ENCODE assay signal across 20 mouse cellular contexts in genomic region chr16:13607987-13608704, GRCm38 (mm10). TPM values are rescaled to one million over a fixed set of nuclear protein-coding genes. Genes with fewer than 3 reads are reported as not detected.
DNase-seq lines count a peak whose midpoint lies in the region; ATAC-seq lines count a peak whose summit lies in the region.
"Had no signal": no experiment of that assay in that cellular context is flagged by ENCODE, and none has a peak within 500 bp of the region (broad histone marks: within the 10 kb centered on the region; RNA-seq: fewer than 3 reads in every experiment).

No protein-coding gene starts in this region.

- 0 out of 2 replicates have a peak, but pooled peaks cover 3% of the 10 kb centered on the region for H3K4me1 ChIP-seq in embryonic facial prominence, embryonic 14.5 days (ENCODE audit: control insufficient read depth, insufficient read depth, low read length)
- no peaks in the 10 kb centered on the region for H3K4me1 ChIP-seq in embryonic facial prominence, embryonic 10.5 days
- H3K4me1 ChIP-seq in hindbrain, embryonic 13.5 days (replicated peaks) = no peaks in the 10 kb centered on the region
- no peaks in the 10 kb centered on the region for H3K4me1 ChIP-seq in hindbrain, embryonic 12.5 days
- H3K4me1 ChIP-seq in neural tube, embryonic 15.5 days = 0 out of 2 replicates have a peak, but pooled peaks cover 5% of the 10 kb centered on the region
- H3K4me1 ChIP-seq: limb, embryonic 12.5 days had no signal

- H3K27ac ChIP-seq in embryonic facial prominence, embryonic 14.5 days (replicated peaks; ENCODE audit: low read depth, low read length) = no peak overlapping the region
- no peak overlapping the region for H3K27ac ChIP-seq in embryonic facial prominence, embryonic 10.5 days (replicated peaks)
- H3K27ac ChIP-seq in hindbrain, embryonic 13.5 days = no peak overlapping the region
- H3K27ac ChIP-seq in hindbrain, embryonic 12.5 days = no peak overlapping the region
- H3K27ac ChIP-seq in neural tube, embryonic 15.5 days (replicated peaks) = peak overlapping the region; percentile 19; the same call in 1 of the 2 replicates
- H3K27ac ChIP-seq: heart, adult 2 months; kidney, embryonic 15.5 days; limb, embryonic 12.5 days had no signal

- H3K9ac ChIP-seq in embryonic facial prominence, embryonic 14.5 days (ENCODE audit: low read depth, low read length) = no peak overlapping the region
- H3K9ac ChIP-seq in hindbrain, embryonic 13.5 days = no peak overlapping the region
- H3K9ac ChIP-seq in hindbrain, embryonic 12.5 days = no peak overlapping the region
- H3K9ac ChIP-seq in neural tube, embryonic 15.5 days (replicated peaks) = no peak overlapping the region
- H3K9ac ChIP-seq: kidney, embryonic 15.5 days; limb, embryonic 12.5 days had no signal

- peak; percentile 8 for DNase-seq in embryonic facial prominence, embryonic 14.5 days (ENCODE audit: low spot score)
- DNase-seq in embryonic facial prominence, embryonic 10.5 days (ENCODE audit: low spot score) = no peak
- peak; percentile 27 for DNase-seq in MN1 (ENCODE audit: low spot score)
- no peak for DNase-seq in kidney, postnatal 14 days
- DNase-seq: adrenal gland, postnatal 14 days; cerebellum, adult 9-10 months; gastrocnemius, postnatal 14 days; heart, adult 2 months; kidney, adult 11 months; kidney, postnatal 4 days; lung, adult 18-20 months; lung, postnatal 14 days; midbrain, embryonic 14.5 days had no signal

- no peaks in the 10 kb centered on the region for H3K9me3 ChIP-seq in embryonic facial prominence, embryonic 14.5 days (ENCODE audit: control insufficient read depth, low read length)
- no peaks in the 10 kb centered on the region for H3K9me3 ChIP-seq in embryonic facial prominence, embryonic 10.5 days
- H3K9me3 ChIP-seq in hindbrain, embryonic 13.5 days = no peaks in the 10 kb centered on the region
- H3K9me3 ChIP-seq in hindbrain, embryonic 12.5 days (replicated peaks) = no peaks in the 10 kb centered on the region
- no peaks in the 10 kb centered on the region for H3K9me3 ChIP-seq in neural tube, embryonic 15.5 days (replicated peaks)
- H3K9me3 ChIP-seq: kidney, embryonic 15.5 days; limb, embryonic 12.5 days had no signal

- WGBS in embryonic facial prominence, embryonic 14.5 days = 76% methylated on average over 4 of the region's 4 CpGs
- WGBS in embryonic facial prominence, embryonic 10.5 days = 70% methylated on average over 4 of the region's 4 CpGs
- WGBS in hindbrain, embryonic 13.5 days = 66% methylated on average over 4 of the region's 4 CpGs
- 77% methylated on average over 4 of the region's 4 CpGs for whole genome bisulfite sequencing in hindbrain, embryonic 12.5 days
- 43% methylated on average over 4 of the region's 4 CpGs for WGBS in neural tube, embryonic 15.5 days

- ATAC-seq in embryonic facial prominence, embryonic 14.5 days (ENCODE audit: low read depth) = no peak
- peak; percentile 52; the same call in 1 of the 2 replicates for ATAC-seq in hindbrain, embryonic 13.5 days (ENCODE audit: low FRiP score)
- no peak for ATAC-seq in hindbrain, embryonic 12.5 days (ENCODE audit: low FRiP score)
- ATAC-seq in neural tube, embryonic 15.5 days (ENCODE audit: low FRiP score) = peak; percentile 83

- H3K4me2 ChIP-seq in embryonic facial prominence, embryonic 14.5 days (ENCODE audit: low read depth, low read length) = no peak overlapping the region
- H3K4me2 ChIP-seq in hindbrain, embryonic 13.5 days = no peak overlapping the region
- H3K4me2 ChIP-seq in hindbrain, embryonic 12.5 days (replicated peaks) = no peak overlapping the region
- no peak overlapping the region for H3K4me2 ChIP-seq in neural tube, embryonic 15.5 days
- H3K4me2 ChIP-seq: kidney, embryonic 15.5 days; limb, embryonic 12.5 days; liver, embryonic 11.5 days had no signal

- H3K36me3 ChIP-seq in embryonic facial prominence, embryonic 14.5 days (ENCODE audit: control insufficient read depth, insufficient read depth, low read length) = peaks cover 14% of the 10 kb centered on the region
- peaks cover 35% of the 10 kb centered on the region for H3K36me3 ChIP-seq in embryonic facial prominence, embryonic 10.5 days (replicated peaks)
- H3K36me3 ChIP-seq in hindbrain, embryonic 13.5 days = peaks cover 23% of the 10 kb centered on the region
- H3K36me3 ChIP-seq in hindbrain, embryonic 12.5 days = peaks cover 13% of the 10 kb centered on the region
- peaks cover 18% of the 10 kb centered on the region; the same call in 1 of the 2 replicates for H3K36me3 ChIP-seq in neural tube, embryonic 15.5 days

- H3K27me3 ChIP-seq in embryonic facial prominence, embryonic 14.5 days (replicated peaks; ENCODE audit: control insufficient read depth, insufficient read depth, low read length) = no peaks in the 10 kb centered on the region
- H3K27me3 ChIP-seq in embryonic facial prominence, embryonic 10.5 days (replicated peaks; ENCODE audit: low read depth, poor library complexity, severe bottlenecking) = no peaks in the 10 kb centered on the region
- no peaks in the 10 kb centered on the region for H3K27me3 ChIP-seq in hindbrain, embryonic 13.5 days
- H3K27me3 ChIP-seq in hindbrain, embryonic 12.5 days = no peaks in the 10 kb centered on the region
- H3K27me3 ChIP-seq in neural tube, embryonic 15.5 days (replicated peaks) = no peaks in the 10 kb centered on the region
- H3K27me3 ChIP-seq: kidney, embryonic 15.5 days; limb, embryonic 12.5 days had no signal

- no peak overlapping the region for H3K4me3 ChIP-seq in embryonic facial prominence, embryonic 14.5 days (ENCODE audit: low read depth, low read length)
- H3K4me3 ChIP-seq in embryonic facial prominence, embryonic 10.5 days = no peak overlapping the region
- H3K4me3 ChIP-seq in hindbrain, embryonic 13.5 days = no peak overlapping the region
- no peak overlapping the region for H3K4me3 ChIP-seq in hindbrain, embryonic 12.5 days
- no peak overlapping the region for H3K4me3 ChIP-seq in neural tube, embryonic 15.5 days (replicated peaks)
- H3K4me3 ChIP-seq: heart, adult 2 months; kidney, embryonic 15.5 days; limb, embryonic 12.5 days; myocyte had no signal

RNA-seq across cellular contexts. Expression of gene Parn, which starts 59.8 kb away (rescaled TPM):
- 32.1 and 41.3 TPM in 2 replicates for polyA plus RNA-seq in embryonic facial prominence, embryonic 14.5 days (2014; fragmentation: Nextera tagmentation; extraction: Ambion mirVana)
- 45.3 and 47.0 TPM in 2 replicates for polyA plus RNA-seq in embryonic facial prominence, embryonic 10.5 days (2016; fragmentation: Nextera tagmentation; extraction: Ambion mirVana)
- 36.2 and 37.3 TPM in 2 replicates for polyA plus RNA-seq in hindbrain, embryonic 13.5 days (2015; fragmentation: Nextera tagmentation; extraction: Ambion mirVana)
- polyA plus RNA-seq in hindbrain, embryonic 12.5 days (2016; fragmentation: Nextera tagmentation; extraction: Ambion mirVana) = 44.0 and 44.6 TPM in 2 replicates
- polyA plus RNA-seq in neural tube, embryonic 15.5 days (2015; fragmentation: Nextera tagmentation; extraction: Ambion mirVana) = 28.2 and 35.9 TPM in 2 replicates

Comparison
In these comparisons a context has a peak if more than half of its experiments do, and no peak if none do; other contexts are left out.
1. ATAC-seq: peak in hindbrain, embryonic 13.5 days (single experiment) and neural tube, embryonic 15.5 days (single experiment); none in embryonic facial prominence, embryonic 14.5 days (single experiment) and hindbrain, embryonic 12.5 days (single experiment).
2. DNase-seq: peak in embryonic facial prominence, embryonic 14.5 days (single experiment) and MN1 (single experiment); none in embryonic facial prominence, embryonic 10.5 days (single experiment) and kidney, postnatal 14 days (single experiment).